Mouse (Mus musculus) adrenal gland, postnatal 25 days (tissue): ENCODE data around the gene Dmc1. TPM values are rescaled to one million over a fixed set of nuclear protein-coding genes. Genes with fewer than 3 reads are reported as not detected.

Source experiments
- DNase-seq: peaks from one replicate; pipeline ENCODE4 v3.0.0; 2021; ENCODE audit warnings: mixed read lengths
- total RNA-seq: library from RNA; stranded (reverse); gene quantifications from 2 replicates; pipeline ENCODE4 v1.2.3, GENCODE M21; 2021

Gene Dmc1
- total RNA-seq, 1 experiment from 2014 or later = 2.5 TPM

- DNase-seq = no peak
Measured at GRCm38 (mm10) chr15:79559649-79560048, 45.3 kb downstream of the Dmc1 start.

- DNase-seq = no peak
Measured at GRCm38 (mm10) chr15:79552566-79552965, 52.3 kb downstream of the Dmc1 start.

GRCm38 (mm10) chr15:79548226-79548625, 56.7 kb downstream of the Dmc1 start:
- no peak for DNase-seq

- DNase-seq = peak; percentile 37
Measured at GRCm38 (mm10) chr15:79547289-79547820, 57.6 kb downstream of the Dmc1 start.

- peak; percentile 98 for DNase-seq
Measured at GRCm38 (mm10) chr15:79546410-79547288, 58.3 kb downstream of the Dmc1 start, which contains the start of gene Ddx17. Gene Ddx17 (minus strand): TSS chr15:79546741.

GRCm38 (mm10) chr15:79545921-79546399, 58.9 kb downstream of the Dmc1 start:
- DNase-seq = peak; percentile 78

GRCm38 (mm10) chr15:79545496-79545895, 59.4 kb downstream of the Dmc1 start:
- no peak for DNase-seq

GRCm38 (mm10) chr15:79543968-79544367, 60.9 kb downstream of the Dmc1 start:
- DNase-seq = no peak

GRCm38 (mm10) chr15:79533796-79534195, 71.1 kb downstream of the Dmc1 start:
- DNase-seq = no peak

- DNase-seq = no peak
Measured at GRCm38 (mm10) chr15:79529935-79530334, 75.0 kb downstream of the Dmc1 start.

GRCm38 (mm10) chr15:79527991-79528639, 76.8 kb downstream of the Dmc1 start:
- DNase-seq = no peak

GRCm38 (mm10) chr15:79527192-79527591, 77.7 kb downstream of the Dmc1 start:
- no peak for DNase-seq

- DNase-seq = no peak
Measured at GRCm38 (mm10) chr15:79525979-79526768, 78.7 kb downstream of the Dmc1 start.

- DNase-seq = no peak
Measured at GRCm38 (mm10) chr15:79525564-79525963, 79.3 kb downstream of the Dmc1 start.

GRCm38 (mm10) chr15:79519400-79520220, 85.3 kb downstream of the Dmc1 start:
- no peak for DNase-seq

GRCm38 (mm10) chr15:79518571-79518970, 86.3 kb downstream of the Dmc1 start:
- no peak for DNase-seq

GRCm38 (mm10) chr15:79517710-79518109, 87.2 kb downstream of the Dmc1 start:
- DNase-seq = no peak

- peak; percentile 80 for DNase-seq
Measured at GRCm38 (mm10) chr15:79516171-79517096, 88.5 kb downstream of the Dmc1 start, which contains the start of gene Kdelr3. Gene Kdelr3 (plus strand): TSS chr15:79516411.

- DNase-seq = no peak
Measured at GRCm38 (mm10) chr15:79513940-79514339, 91.0 kb downstream of the Dmc1 start.
